Mouse (Mus musculus): Measurements from ENCODE around the gene Qars. TPM values are rescaled to one million over a fixed set of nuclear protein-coding genes. Genes with fewer than 3 reads are reported as not detected.
A peak's percentile ranks its signal among the peaks of the same experiment; 100 is the strongest.

Qars gene
- 159 and 195 TPM in 2 replicates for polyA plus RNA-seq (2012; rRNA removed)

- peak within 1 kb of the TSS; percentile 92 for H3K4me3 ChIP-seq (ENCODE audit: control insufficient read depth, low read depth, low read length)
- H3K27ac ChIP-seq (ENCODE audit: control insufficient read depth, insufficient read depth, low read depth, low read length) = peak within 1 kb of the TSS; percentile 92
- no peaks in the 10 kb centered on the region for H3K27me3 ChIP-seq (ENCODE audit: control insufficient read depth, insufficient read depth, low read length)
- peaks cover 6% of the 10 kb centered on the region for H3K4me1 ChIP-seq (ENCODE audit: control insufficient read depth, insufficient read depth, low read length)
- TF ChIP-seq POLR2A (IDR thresholded peaks at IDR 0.05; ENCODE audit: control insufficient read depth, low read depth, low read length) (peak; percentile 71; the same call in 1 of the 2 replicates), CTCF (IDR thresholded peaks at IDR 0.05; ENCODE audit: control insufficient read depth, insufficient read depth, insufficient replicate concordance, low read depth, low read length) (no peak)
- H3K36me3 ChIP-seq (ENCODE audit: control insufficient read depth, insufficient read depth, low read length) = no peaks in the 10 kb centered on the region; the same call in 1 of the 2 replicates
Measured at GRCm38 (mm10) chr9:108507619-108508434, at the start of gene Qars. TSS of gene Qars (plus strand) at chr9:108507706.

GRCm38 (mm10) chr9:108459939-108460318 lies 47.6 kb upstream of the Qars start:
- Histone ChIP-seq H3K4me3 (ENCODE audit: control insufficient read depth, low read depth, low read length) (peak overlapping the region; percentile 90), H3K27ac (ENCODE audit: control insufficient read depth, insufficient read depth, low read depth, low read length) (peak overlapping the region; percentile 16; the same call in 1 of the 2 replicates), H3K27me3 (ENCODE audit: control insufficient read depth, insufficient read depth, low read length) (no peaks in the 10 kb centered on the region), H3K36me3 (ENCODE audit: control insufficient read depth, insufficient read depth, low read length) (no peaks in the 10 kb centered on the region), H3K4me1 (ENCODE audit: control insufficient read depth, insufficient read depth, low read length) (peaks cover 20% of the 10 kb centered on the region)
- no peak for TF ChIP-seq POLR2A (IDR thresholded peaks at IDR 0.05; ENCODE audit: control insufficient read depth, low read depth, low read length)
- TF ChIP-seq CTCF (IDR thresholded peaks at IDR 0.05; ENCODE audit: control insufficient read depth, insufficient read depth, insufficient replicate concordance, low read depth, low read length) = no peak

- H3K4me3 ChIP-seq (ENCODE audit: control insufficient read depth, low read depth, low read length) = peak within 1 kb of the TSS; percentile 90
- H3K27ac ChIP-seq (ENCODE audit: control insufficient read depth, insufficient read depth, low read depth, low read length) = peak within 1 kb of the TSS; percentile 84
- peaks cover 20% of the 10 kb centered on the region for H3K4me1 ChIP-seq (ENCODE audit: control insufficient read depth, insufficient read depth, low read length)
- no peaks in the 10 kb centered on the region for H3K27me3 ChIP-seq (ENCODE audit: control insufficient read depth, insufficient read depth, low read length)
- TF ChIP-seq CTCF (IDR thresholded peaks at IDR 0.05; ENCODE audit: control insufficient read depth, insufficient read depth, insufficient replicate concordance, low read depth, low read length) (no peak), POLR2A (IDR thresholded peaks at IDR 0.05; ENCODE audit: control insufficient read depth, low read depth, low read length) (peak; percentile 81)
- H3K36me3 ChIP-seq (ENCODE audit: control insufficient read depth, insufficient read depth, low read length) = no peaks in the 10 kb centered on the region
Measured at GRCm38 (mm10) chr9:108460319-108461178, 47.0 kb upstream of the Qars start, which contains the start of gene Ccdc71. TSS of gene Ccdc71 (plus strand) at chr9:108460527.

- H3K4me1 ChIP-seq (ENCODE audit: control insufficient read depth, insufficient read depth, low read length) = peaks cover 20% of the 10 kb centered on the region
- H3K4me3 ChIP-seq (ENCODE audit: control insufficient read depth, low read depth, low read length) = peak within 1 kb of the TSS; percentile 90
- H3K27me3 ChIP-seq (ENCODE audit: control insufficient read depth, insufficient read depth, low read length) = no peaks in the 10 kb centered on the region
- peak within 1 kb of the TSS; percentile 84 for H3K27ac ChIP-seq (ENCODE audit: control insufficient read depth, insufficient read depth, low read depth, low read length)
- no peaks in the 10 kb centered on the region for H3K36me3 ChIP-seq (ENCODE audit: control insufficient read depth, insufficient read depth, low read length)
- TF ChIP-seq CTCF (IDR thresholded peaks at IDR 0.05; ENCODE audit: control insufficient read depth, insufficient read depth, insufficient replicate concordance, low read depth, low read length) (no peak), POLR2A (IDR thresholded peaks at IDR 0.05; ENCODE audit: control insufficient read depth, low read depth, low read length) (no peak)
Measured at GRCm38 (mm10) chr9:108461181-108461631, 46.3 kb upstream of the Qars start, which contains the start of gene Klhdc8b. TSS of gene Klhdc8b (minus strand) at chr9:108461581.

- no peak for TF ChIP-seq POLR2A (IDR thresholded peaks at IDR 0.05; ENCODE audit: control insufficient read depth, low read depth, low read length)
- TF ChIP-seq CTCF (IDR thresholded peaks at IDR 0.05; ENCODE audit: control insufficient read depth, insufficient read depth, insufficient replicate concordance, low read depth, low read length) = no peak
- Histone ChIP-seq H3K4me3 (ENCODE audit: control insufficient read depth, low read depth, low read length) (peak overlapping the region; percentile 90), H3K27me3 (ENCODE audit: control insufficient read depth, insufficient read depth, low read length) (no peaks in the 10 kb centered on the region), H3K4me1 (ENCODE audit: control insufficient read depth, insufficient read depth, low read length) (peaks cover 20% of the 10 kb centered on the region), H3K36me3 (ENCODE audit: control insufficient read depth, insufficient read depth, low read length) (no peaks in the 10 kb centered on the region), H3K27ac (ENCODE audit: control insufficient read depth, insufficient read depth, low read depth, low read length) (peak overlapping the region; percentile 84)
Measured at GRCm38 (mm10) chr9:108461675-108462074, 45.8 kb upstream of the Qars start.

GRCm38 (mm10) chr9:108462192-108462591 lies 45.3 kb upstream of the Qars start:
- no peaks in the 10 kb centered on the region for H3K36me3 ChIP-seq (ENCODE audit: control insufficient read depth, insufficient read depth, low read length)
- peak overlapping the region; percentile 84 for H3K27ac ChIP-seq (ENCODE audit: control insufficient read depth, insufficient read depth, low read depth, low read length)
- peaks cover 20% of the 10 kb centered on the region for H3K4me1 ChIP-seq (ENCODE audit: control insufficient read depth, insufficient read depth, low read length)
- H3K27me3 ChIP-seq (ENCODE audit: control insufficient read depth, insufficient read depth, low read length) = no peaks in the 10 kb centered on the region
- H3K4me3 ChIP-seq (ENCODE audit: control insufficient read depth, low read depth, low read length) = no peak overlapping the region
- TF ChIP-seq POLR2A (IDR thresholded peaks at IDR 0.05; ENCODE audit: control insufficient read depth, low read depth, low read length) (peak; percentile 59; the same call in 1 of the 2 replicates), CTCF (IDR thresholded peaks at IDR 0.05; ENCODE audit: control insufficient read depth, insufficient read depth, insufficient replicate concordance, low read depth, low read length) (no peak)
